Mouse (Mus musculus) heart, adult 2 months (tissue): ENCODE measurements around the gene Cux2. TPM values are rescaled to one million over a fixed set of nuclear protein-coding genes. Genes with fewer than 3 reads are reported as not detected.

Experiments used
- DNase-seq, 2 experiments: peaks; one replicate each; pipeline ENCODE4 v3.0.0; 2021
- H3K27ac ChIP-seq: fragments of 200-600 bp; 2 replicates; pipeline ENCODE4 v1.8.1; 2022
- H3K27me3 ChIP-seq: fragments of 200-500 bp; 2 replicates; pipeline ENCODE4 v1.6.1; 2012; ENCODE audit warnings: mild to moderate bottlenecking, low read length, inconsistent platforms, mixed read lengths; ENCODE audit not compliant: control insufficient read depth, insufficient read depth
- H3K36me3 ChIP-seq: fragments of 200-500 bp; 2 replicates; pipeline ENCODE4 v1.6.1; 2012; ENCODE audit warnings: low read length, inconsistent platforms; ENCODE audit not compliant: control insufficient read depth, insufficient read depth
- H3K4me1 ChIP-seq: fragments of 200-500 bp; 2 replicates; pipeline ENCODE4 v1.6.1; 2011; ENCODE audit warnings: low read length; ENCODE audit not compliant: control insufficient read depth, insufficient read depth
- H3K4me3 ChIP-seq: fragments of 200-600 bp; 2 replicates; pipeline ENCODE4 v1.8.1; 2022
- H3K79me2 ChIP-seq: fragments of 200-500 bp; replicated peaks from 2 replicates; pipeline ENCODE4 v1.6.1; 2012; ENCODE audit warnings: mild to moderate bottlenecking, inconsistent platforms, low read length, moderate library complexity, mixed read lengths; ENCODE audit not compliant: control insufficient read depth, insufficient read depth
- H3K9ac ChIP-seq: fragments of 200-500 bp; 2 replicates; pipeline ENCODE4 v1.6.1; 2012; ENCODE audit warnings: low read depth, mild to moderate bottlenecking, control low read depth, inconsistent platforms, low read length, mixed read lengths
- CTCF ChIP-seq: fragments of 200-600 bp; IDR thresholded peaks from 2 replicates; pipeline ENCODE4 v1.8.1; 2022; ENCODE audit warnings: antibody characterized with exemption, mild to moderate bottlenecking, moderate library complexity
- EP300 ChIP-seq: fragments of 200-500 bp; IDR thresholded peaks from 2 replicates; pipeline ENCODE4 v1.6.1; 2011; ENCODE audit warnings: low read depth, low read length, control low read depth; ENCODE audit not compliant: insufficient read depth
- POLR2A ChIP-seq: fragments of 200-500 bp; IDR thresholded peaks from 2 replicates; pipeline ENCODE4 v1.6.1; 2011; ENCODE audit warnings: mild to moderate bottlenecking, low read depth, low read length, control low read depth; ENCODE audit not compliant: insufficient read depth
- WGBS: fragments of 180-500 bp; shearing (Covaris S2); methylation state at CpG from one replicate; pipeline ENCODE4 v1.1.7; 2018; 5-methylcytosine and 5-hydroxymethylcytosine counted together
- intact Hi-C: fragments of 180-260 bp; cut with DNase I; formaldehyde crosslinking; loops from one replicate; pipeline ENCODE4 v1.15.1; 2025
- polyA plus RNA-seq: library from polyadenylated mRNA; depleted of rRNA; stranded (reverse); fragments of >200 nt; gene quantifications from 2 replicates; pipeline ENCODE4 v1.2.3, GENCODE M21; 2012
- total RNA-seq, 2 experiments: library from RNA; stranded (reverse); gene quantifications; 2 replicates each; pipeline ENCODE4 v1.2.3; 2021

The Cux2 gene
- total and polyA plus RNA-seq, 3 experiments = 11.4 to 18.4 (median 18.1) TPM

DNA sequence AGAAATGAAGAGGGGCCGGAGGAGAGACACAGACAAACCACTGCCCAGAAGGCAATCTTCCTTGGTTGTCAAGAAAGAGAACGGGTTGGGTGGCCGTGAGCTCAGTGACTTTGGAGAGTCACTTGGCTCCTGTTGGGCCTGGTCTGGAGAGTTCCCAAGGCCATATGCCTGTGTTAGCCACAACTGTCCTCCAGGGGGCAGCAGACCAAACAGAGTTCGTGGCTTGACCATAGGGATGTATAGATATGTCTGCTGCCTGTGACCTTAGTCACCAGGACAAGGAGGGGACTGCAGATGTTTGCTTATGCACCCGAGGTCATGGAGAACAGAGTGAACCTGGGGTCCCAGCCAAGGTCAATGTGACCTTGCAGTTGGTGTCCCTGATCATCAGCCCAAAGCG, 104.1 kb downstream of the Cux2 start:
- Histone ChIP-seq H3K27me3 (no peaks in the 10 kb centered on the region), H3K9ac (no peak overlapping the region), H3K4me1 (no peaks in the 10 kb centered on the region), H3K4me3 (no peak overlapping the region), H3K36me3 (no peaks in the 10 kb centered on the region), H3K27ac (no peak overlapping the region), H3K79me2 (no peaks in the 10 kb centered on the region)
- 47% methylated on average over 6 of the region's 6 CpGs for WGBS
- intact Hi-C loops = loop anchor here (1.0 kb wide), 2 partner anchors 53 to 113 kb away; no protein-coding TSS in a partner anchor
- TF ChIP-seq POLR2A (no peak), CTCF (peak; percentile 76)
- DNase-seq = peak; percentile 32 to 59

DNA sequence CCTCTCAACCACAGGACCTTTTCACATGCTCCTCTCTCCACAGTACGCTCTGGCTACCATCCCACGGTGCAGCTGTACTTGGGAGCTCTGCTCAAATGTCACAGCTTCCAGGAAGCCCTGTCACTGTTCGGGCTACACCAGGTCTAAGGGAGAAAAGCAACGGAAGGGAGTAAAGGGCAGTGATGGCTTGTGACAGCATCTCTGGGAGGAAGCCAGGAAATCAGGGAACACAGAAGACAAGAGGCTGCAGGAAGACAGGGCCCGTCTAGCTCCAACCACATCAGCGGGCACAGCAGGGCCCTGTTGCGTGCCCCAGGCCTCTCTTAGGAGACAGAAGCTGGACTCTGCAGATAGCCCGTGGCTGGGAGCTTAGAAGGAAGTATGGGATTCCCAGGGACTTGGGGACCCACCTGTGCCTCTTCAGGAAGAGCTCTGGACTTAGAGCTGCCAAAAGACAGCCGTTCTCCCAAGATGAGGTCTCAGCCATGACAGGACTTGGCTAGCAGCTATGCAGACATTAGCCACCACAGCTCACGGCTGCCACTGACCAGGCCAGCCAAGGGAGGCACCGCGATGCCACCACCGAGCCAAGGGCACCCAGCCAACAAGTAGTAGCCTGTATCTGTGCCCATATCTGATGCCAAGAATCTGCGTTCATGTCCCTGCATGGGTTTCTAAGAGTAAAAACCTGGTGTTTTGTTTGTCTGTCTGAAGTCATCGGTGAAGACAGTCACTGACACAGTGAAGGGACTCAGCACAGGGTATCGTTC, 105.7 kb downstream of the Cux2 start:
- whole genome bisulfite sequencing = 71% methylated on average over 16 of the region's 16 CpGs
- H3K27me3 ChIP-seq = no peaks in the 10 kb centered on the region
- no peak for DNase-seq

DNA sequence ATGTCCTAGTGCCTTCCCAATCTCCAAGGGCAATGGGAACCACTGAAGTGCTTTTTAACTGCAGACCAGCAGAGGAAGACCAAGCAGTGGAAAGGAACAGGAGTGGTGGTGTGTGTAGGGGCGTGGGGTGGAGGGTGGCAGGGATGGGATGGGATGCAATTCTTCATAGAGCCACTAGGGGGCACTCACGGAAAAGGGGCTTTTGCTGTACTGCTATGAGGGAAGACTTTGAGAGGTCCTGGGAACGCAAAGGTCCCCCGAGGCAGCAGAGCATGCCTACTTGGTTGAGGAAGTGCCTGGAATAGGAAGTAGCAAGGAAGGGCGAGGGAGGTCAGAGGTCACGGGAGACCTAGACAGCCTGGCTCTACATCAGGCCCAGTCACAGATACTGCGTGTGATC, 106.4 kb downstream of the Cux2 start:
- TF ChIP-seq CTCF = peak; percentile 76
- no peak for TF ChIP-seq EP300
- intact Hi-C loops = loop anchor here (5.0 kb wide), 1 partner anchor 144 kb away; no protein-coding TSS in a partner anchor
- no peak for DNase-seq

More for the DNA sequence above, 105.7 kb downstream of the Cux2 start:
- no peak overlapping the region for H3K9ac ChIP-seq
- H3K36me3 ChIP-seq = no peaks in the 10 kb centered on the region
- H3K4me1 ChIP-seq = peaks cover under 1% of the 10 kb centered on the region; the same call in 1 of the 2 replicates
- no peak overlapping the region for H3K4me3 ChIP-seq
- intact Hi-C loops = loop anchor here (5.0 kb wide), 1 partner anchor 143 kb away; no protein-coding TSS in a partner anchor
- H3K79me2 ChIP-seq = no peaks in the 10 kb centered on the region
- no peak overlapping the region for H3K27ac ChIP-seq
- TF ChIP-seq CTCF (no peak), EP300 (no peak), POLR2A (no peak)

DNA sequence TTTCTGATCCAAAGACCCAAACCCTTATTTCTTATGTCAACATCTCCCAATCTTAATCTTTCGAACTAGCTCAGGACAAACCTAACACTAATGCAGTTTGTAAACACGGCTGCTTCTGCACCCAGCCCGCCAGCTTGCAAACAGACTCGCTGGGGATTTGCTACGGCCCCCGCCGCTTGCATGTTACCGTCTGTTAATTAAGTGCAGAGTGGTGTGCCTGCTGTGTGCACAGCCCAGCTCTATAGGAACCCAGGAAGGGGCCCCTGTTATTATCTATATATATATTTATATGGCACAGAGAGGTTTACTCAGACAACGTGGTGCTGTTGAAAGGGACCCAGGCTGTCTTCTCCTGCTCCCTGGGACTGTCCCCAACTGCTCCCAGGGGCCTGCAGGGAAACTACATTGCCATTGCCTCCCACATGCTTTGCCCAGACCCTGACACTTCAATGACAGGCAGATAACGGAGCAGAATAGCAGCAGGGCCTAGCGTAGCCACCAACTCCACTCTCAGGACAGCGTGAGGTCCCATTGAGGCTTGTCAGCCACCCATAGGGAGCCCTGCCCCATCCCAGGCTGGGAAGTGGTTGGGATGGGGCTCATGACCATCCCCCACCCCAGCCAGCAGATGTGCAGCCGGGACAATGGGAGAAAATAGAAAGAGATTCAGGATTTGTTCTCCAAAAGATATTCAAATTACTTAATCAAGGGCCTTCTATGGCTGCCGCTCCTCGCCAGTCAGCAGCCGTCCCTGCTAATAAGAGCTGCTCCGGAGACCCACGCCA, 111.6 kb downstream of the Cux2 start:
- no peak overlapping the region for H3K9ac ChIP-seq
- intact Hi-C loops = no loop called here
- TF ChIP-seq CTCF (no peak), POLR2A (no peak), EP300 (0 out of 2 replicates have a peak, but pooled peaks have one; percentile 10)
- H3K79me2 ChIP-seq = no peaks in the 10 kb centered on the region
- no peak overlapping the region for H3K27ac ChIP-seq
- DNase-seq = no peak
- H3K27me3 ChIP-seq = no peaks in the 10 kb centered on the region
- H3K4me1 ChIP-seq = peaks cover 1% of the 10 kb centered on the region; the same call in 1 of the 2 replicates
- H3K4me3 ChIP-seq = no peak overlapping the region
- 50% methylated on average over 18 of the region's 18 CpGs for WGBS
- H3K36me3 ChIP-seq = no peaks in the 10 kb centered on the region

More for the DNA sequence above, 106.4 kb downstream of the Cux2 start:
- Histone ChIP-seq H3K4me1 (peaks cover 1% of the 10 kb centered on the region; the same call in 1 of the 2 replicates), H3K36me3 (no peaks in the 10 kb centered on the region), H3K9ac (no peak overlapping the region), H3K4me3 (no peak overlapping the region), H3K27ac (no peak overlapping the region), H3K27me3 (no peaks in the 10 kb centered on the region), H3K79me2 (no peaks in the 10 kb centered on the region)
- 55% methylated on average over 7 of the region's 7 CpGs for WGBS

DNA sequence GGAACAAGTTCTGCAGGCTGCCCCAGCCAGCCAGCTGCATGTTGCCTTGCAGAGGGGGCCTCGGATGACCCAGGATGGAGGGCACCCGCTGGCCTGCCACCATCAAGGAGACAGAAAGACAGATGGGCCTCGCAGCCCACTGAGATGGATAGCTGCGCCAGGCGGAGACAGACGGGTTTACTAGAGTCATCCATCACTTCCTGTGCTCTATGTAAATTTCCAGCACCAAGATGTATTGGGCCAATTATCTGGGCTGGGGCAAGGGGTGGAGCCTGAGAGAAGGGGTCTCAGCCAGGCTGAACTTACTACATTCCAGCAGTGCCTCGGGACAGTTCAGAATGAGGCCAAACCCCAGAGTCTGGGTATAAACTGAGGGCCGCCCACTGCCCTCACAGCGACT, 119.6 kb downstream of the Cux2 start:
- no peak for DNase-seq
- no peaks in the 10 kb centered on the region for H3K27me3 ChIP-seq
- no peak overlapping the region for H3K9ac ChIP-seq
- no peaks in the 10 kb centered on the region for H3K79me2 ChIP-seq
- TF ChIP-seq POLR2A = no peak
- TF ChIP-seq EP300 = no peak
- TF ChIP-seq CTCF = no peak
- WGBS = 67% methylated on average over 9 of the region's 9 CpGs
- H3K36me3 ChIP-seq = no peaks in the 10 kb centered on the region
- intact Hi-C loops = no loop called here
- H3K27ac ChIP-seq = no peak overlapping the region
- H3K4me3 ChIP-seq = no peak overlapping the region
- no peaks in the 10 kb centered on the region for H3K4me1 ChIP-seq

DNA sequence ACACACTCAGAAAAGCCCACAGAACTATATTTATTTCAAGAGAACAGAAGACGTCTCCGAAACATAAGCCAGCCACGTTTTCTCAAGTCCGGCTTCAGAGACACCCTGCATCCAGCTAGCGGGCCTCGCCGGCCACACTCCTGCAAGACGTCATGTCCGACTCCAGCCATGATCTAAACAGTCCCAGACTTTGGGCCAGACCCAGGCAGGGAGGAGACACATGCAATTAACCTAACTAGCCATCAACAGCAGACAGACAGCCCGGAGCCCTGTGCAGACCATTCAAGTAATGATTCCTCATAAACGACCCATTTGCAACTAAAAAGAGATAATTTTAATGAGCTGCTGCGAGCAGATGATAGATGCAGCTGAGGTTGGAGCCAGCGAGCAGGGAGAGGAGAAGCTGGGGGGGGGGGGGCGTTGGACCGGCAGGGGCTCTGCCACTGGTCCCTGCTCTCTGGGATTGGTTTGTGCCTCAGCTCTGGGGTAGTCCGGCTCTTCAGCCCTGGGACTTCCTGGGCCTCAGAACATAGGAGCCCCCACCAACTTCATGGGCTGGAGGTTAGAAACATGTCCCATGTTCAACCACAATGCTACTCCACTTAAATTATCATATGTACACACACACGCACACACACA, 121.4 kb downstream of the Cux2 start:
- 58% methylated on average over 16 of the region's 17 CpGs for WGBS
- no peak overlapping the region for H3K27ac ChIP-seq
- DNase-seq = no peak
- H3K36me3 ChIP-seq = no peaks in the 10 kb centered on the region
- H3K27me3 ChIP-seq = no peaks in the 10 kb centered on the region
- no peaks in the 10 kb centered on the region for H3K4me1 ChIP-seq
- no peak overlapping the region for H3K4me3 ChIP-seq
- H3K79me2 ChIP-seq = no peaks in the 10 kb centered on the region
- TF ChIP-seq EP300 (no peak), CTCF (no peak), POLR2A (no peak)
- H3K9ac ChIP-seq = no peak overlapping the region
- intact Hi-C loops = no loop called here
